Mouse (Mus musculus) lung, embryonic 16.5 days (tissue): ENCODE results near the gene Mst1r. TPM values are rescaled to one million over a fixed set of nuclear protein-coding genes. Genes with fewer than 3 reads are reported as not detected.

ENCODE experiments used
- ATAC-seq: fragments of 200-750 bp; cut with Nextera tagmentation; 2 replicates; pipeline ENCODE4 v1.8.0; 2017; ENCODE audit warnings: low read depth, mild to moderate bottlenecking, moderate library complexity
- H3K27ac ChIP-seq: fragments of 300-500 bp; sonication (generic); 2 replicates; pipeline ENCODE4 v1.5.1; 2014; ENCODE audit warnings: mild to moderate bottlenecking, control low read depth, low read length
- H3K27me3 ChIP-seq: fragments of 300-500 bp; sonication (generic); 2 replicates; pipeline ENCODE4 v1.6.1; 2014; ENCODE audit warnings: low read depth, low read length, mixed read lengths; ENCODE audit not compliant: control insufficient read depth, insufficient read depth
- H3K36me3 ChIP-seq: fragments of 300-500 bp; sonication (generic); 2 replicates; pipeline ENCODE4 v1.6.1; 2014; ENCODE audit warnings: low read length; ENCODE audit not compliant: control insufficient read depth, insufficient read depth
- H3K4me1 ChIP-seq: fragments of 300-500 bp; sonication (generic); replicated peaks from 2 replicates; pipeline ENCODE4 v1.6.1; 2014; ENCODE audit warnings: low read length, mixed read lengths; ENCODE audit not compliant: control insufficient read depth, insufficient read depth
- H3K4me2 ChIP-seq: fragments of 300-500 bp; sonication (generic); 2 replicates; pipeline ENCODE4 v1.6.1; 2014; ENCODE audit warnings: low read depth, low read length, control low read depth
- H3K4me3 ChIP-seq: fragments of 300-500 bp; sonication (generic); 2 replicates; pipeline ENCODE4 v1.5.1; 2014; ENCODE audit warnings: mild to moderate bottlenecking, low read length, control low read depth
- H3K9ac ChIP-seq: fragments of 300-500 bp; sonication (generic); 2 replicates; pipeline ENCODE4 v1.6.1; 2014; ENCODE audit warnings: low read length, control low read depth
- H3K9me3 ChIP-seq: fragments of 300-500 bp; sonication (generic); 2 replicates; pipeline ENCODE4 v1.6.1; 2016; ENCODE audit warnings: low read length; ENCODE audit not compliant: control insufficient read depth
- WGBS: fragments of 180-500 bp; shearing (Covaris S2); extraction: QIAGEN DNeasy Blood & Tissue Kit; methylation state at CpG from one replicate; pipeline ENCODE4 v1.1.7; 2014; 5-methylcytosine and 5-hydroxymethylcytosine counted together
- polyA plus RNA-seq: library from polyadenylated mRNA; unstranded; fragments of >200 nt; fragmentation: Nextera tagmentation; extraction: Ambion mirVana; gene quantifications from 2 replicates; pipeline ENCODE4 v1.2.1, GENCODE M21; 2015

Mst1r gene
- polyA plus RNA-seq, 1 experiment from 2014 or later = 6.0 TPM

DNA sequence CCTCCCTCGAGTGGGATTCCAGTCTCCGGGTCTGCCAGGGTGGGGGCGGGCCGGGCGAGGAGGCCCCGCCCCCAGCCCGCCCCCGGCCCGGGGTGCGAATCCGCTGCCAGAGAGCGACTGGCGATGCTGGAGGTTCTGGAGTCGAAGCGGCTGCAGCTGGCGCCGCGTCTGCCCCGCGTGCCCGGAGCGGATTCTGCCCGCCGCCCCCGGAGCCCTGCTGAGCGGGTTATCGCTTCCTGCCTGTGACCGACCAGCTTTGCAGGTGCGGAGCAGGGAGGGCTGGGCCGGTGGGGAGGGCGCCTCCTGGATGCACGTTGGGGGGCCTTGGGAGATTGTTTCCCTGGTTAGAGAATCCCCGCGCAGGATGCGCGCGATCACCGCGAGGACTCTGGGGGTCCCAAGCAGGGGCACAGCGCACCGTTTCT lies 29.1 kb downstream of the Mst1r start:
- Histone ChIP-seq H3K27me3 (peaks cover 5% of the 10 kb centered on the region; the same call in 1 of the 2 replicates), H3K9ac (peak overlapping the region; percentile 64)
- WGBS = 0% methylated on average over 37 of the region's 41 CpGs

DNA sequence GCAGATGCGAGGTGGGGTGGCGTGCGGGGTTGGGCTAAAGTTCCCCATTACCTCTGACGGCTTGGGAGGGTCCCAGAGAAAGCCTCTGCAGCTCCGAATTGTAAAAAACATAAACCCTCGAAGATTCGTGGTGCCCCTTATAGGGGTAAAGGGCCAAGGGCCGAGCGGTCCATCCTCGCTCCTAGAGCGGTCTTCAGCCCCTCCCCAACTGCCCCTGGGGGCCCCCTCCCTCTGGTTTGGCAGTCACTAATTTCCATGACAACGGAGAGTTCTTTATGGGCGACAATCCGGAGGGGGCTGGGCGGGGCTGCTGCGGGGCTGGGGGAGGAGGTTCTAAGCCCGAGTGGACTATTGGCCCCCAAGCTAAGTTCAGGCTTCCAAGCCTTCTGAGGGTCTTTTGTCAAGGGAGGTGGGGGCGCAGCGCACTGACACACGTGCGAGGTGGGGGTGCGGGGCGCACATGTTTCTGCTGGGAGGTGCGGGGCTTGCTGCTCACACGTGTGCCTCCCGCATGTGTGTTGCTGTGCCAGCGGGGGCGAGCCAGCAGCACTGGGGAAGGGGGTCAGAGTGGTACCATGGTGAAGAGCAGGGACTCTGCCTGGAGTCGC lies 29.6 kb downstream of the Mst1r start:
- peak; percentile 40; the same call in 1 of the 2 replicates for ATAC-seq
- Histone ChIP-seq H3K4me3 (peak overlapping the region; percentile 53), H3K36me3 (no peaks in the 10 kb centered on the region), H3K9me3 (no peaks in the 10 kb centered on the region), H3K4me2 (peak overlapping the region; percentile 93), H3K27ac (no peak overlapping the region), H3K27me3 (peaks cover 5% of the 10 kb centered on the region; the same call in 1 of the 2 replicates), H3K4me1 (peaks cover 5% of the 10 kb centered on the region; the same call in 1 of the 2 replicates), H3K9ac (peak overlapping the region; percentile 64)
- WGBS = 3% methylated on average over 29 of the region's 29 CpGs

More for the DNA sequence above, 29.1 kb downstream of the Mst1r start:
- Histone ChIP-seq H3K4me1 (peaks cover 5% of the 10 kb centered on the region; the same call in 1 of the 2 replicates), H3K4me2 (peak overlapping the region; percentile 93), H3K9me3 (no peaks in the 10 kb centered on the region), H3K36me3 (no peaks in the 10 kb centered on the region), H3K27ac (no peak overlapping the region), H3K4me3 (peak overlapping the region; percentile 53)
- ATAC-seq = peak; percentile 57

DNA sequence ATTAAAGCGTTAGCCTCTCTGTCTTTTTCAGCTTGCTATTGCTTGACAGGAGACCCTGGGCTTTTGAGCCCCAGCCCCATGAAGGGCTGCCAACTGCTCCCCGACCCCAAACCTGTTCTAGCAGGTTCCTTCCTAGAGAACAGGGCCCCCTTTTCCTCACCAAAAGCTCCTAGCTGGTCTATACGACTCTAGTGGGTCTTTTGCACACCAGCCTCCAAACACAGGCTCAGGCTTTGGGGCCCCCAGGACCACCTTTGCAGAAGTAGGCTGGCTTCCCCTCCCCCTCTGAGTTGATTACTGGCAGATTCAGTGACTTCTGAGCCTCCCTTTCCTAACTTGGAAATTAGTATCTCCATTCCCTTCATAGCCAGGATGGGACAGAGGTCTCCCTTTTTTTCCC lies 30.2 kb downstream of the Mst1r start:
- no peak for ATAC-seq
- H3K27ac ChIP-seq = no peak overlapping the region
- WGBS = 27% methylated on average over 3 of the region's 3 CpGs
- H3K4me2 ChIP-seq = peak overlapping the region; percentile 93
- no peak overlapping the region for H3K4me3 ChIP-seq
- peaks cover 5% of the 10 kb centered on the region; the same call in 1 of the 2 replicates for H3K27me3 ChIP-seq
- peaks cover 5% of the 10 kb centered on the region; the same call in 1 of the 2 replicates for H3K4me1 ChIP-seq
- H3K9ac ChIP-seq = no peak overlapping the region
- no peaks in the 10 kb centered on the region for H3K36me3 ChIP-seq
- H3K9me3 ChIP-seq = no peaks in the 10 kb centered on the region

DNA sequence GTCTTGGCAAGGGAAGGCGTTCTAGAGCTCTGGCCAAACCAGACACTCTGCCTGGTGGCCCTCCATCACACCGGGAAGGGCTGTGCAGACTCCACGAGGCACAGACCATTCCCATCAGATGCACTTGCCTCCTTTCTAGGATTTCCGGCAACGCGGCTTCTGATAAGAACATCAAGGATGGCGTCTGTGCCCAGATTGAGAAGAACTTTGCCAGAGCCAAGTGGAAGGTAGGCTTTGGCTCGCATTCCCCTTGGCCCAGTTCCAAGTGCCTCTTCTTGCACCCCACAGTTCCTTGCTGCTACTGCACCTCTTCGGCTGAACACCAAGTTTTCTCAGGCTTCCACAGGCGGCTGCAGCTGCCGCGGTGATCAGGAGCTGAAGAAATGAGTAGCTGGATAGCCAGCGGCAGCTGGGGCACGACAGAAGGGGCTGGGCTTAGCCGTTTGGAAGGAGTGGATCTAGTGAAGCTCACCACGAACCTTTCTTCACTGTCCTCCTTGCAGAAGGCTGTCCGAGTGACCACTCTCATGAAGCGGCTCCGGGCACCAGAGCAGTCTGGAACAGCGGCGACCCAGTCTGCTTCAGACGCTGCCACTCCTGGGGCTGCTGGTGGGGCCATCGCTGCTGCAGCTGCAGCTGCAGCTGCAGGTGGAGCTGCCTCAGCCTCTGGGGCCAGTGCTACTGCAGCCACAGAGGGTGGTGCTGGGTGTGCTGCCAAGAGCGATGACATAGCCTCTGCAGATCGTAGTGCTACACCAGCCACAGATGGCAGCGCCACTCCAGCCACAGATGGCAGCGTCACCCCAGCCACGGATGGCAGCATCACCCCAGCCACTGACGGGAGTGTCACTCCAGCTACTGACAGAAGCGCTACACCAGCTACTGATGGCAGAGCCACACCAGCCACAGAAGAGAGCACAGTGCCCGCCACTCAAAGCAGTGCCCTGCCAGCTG lies 40.8 kb downstream of the Mst1r start:
- no peak overlapping the region for H3K9ac ChIP-seq
- H3K4me2 ChIP-seq = no peak overlapping the region
- ATAC-seq = no peak
- H3K9me3 ChIP-seq = no peaks in the 10 kb centered on the region
- WGBS = 77% methylated on average over 31 of the region's 31 CpGs
- H3K27me3 ChIP-seq = no peaks in the 10 kb centered on the region
- no peaks in the 10 kb centered on the region for H3K36me3 ChIP-seq
- H3K27ac ChIP-seq = no peak overlapping the region
- H3K4me1 ChIP-seq = peaks cover 7% of the 10 kb centered on the region
- H3K4me3 ChIP-seq = no peak overlapping the region

DNA sequence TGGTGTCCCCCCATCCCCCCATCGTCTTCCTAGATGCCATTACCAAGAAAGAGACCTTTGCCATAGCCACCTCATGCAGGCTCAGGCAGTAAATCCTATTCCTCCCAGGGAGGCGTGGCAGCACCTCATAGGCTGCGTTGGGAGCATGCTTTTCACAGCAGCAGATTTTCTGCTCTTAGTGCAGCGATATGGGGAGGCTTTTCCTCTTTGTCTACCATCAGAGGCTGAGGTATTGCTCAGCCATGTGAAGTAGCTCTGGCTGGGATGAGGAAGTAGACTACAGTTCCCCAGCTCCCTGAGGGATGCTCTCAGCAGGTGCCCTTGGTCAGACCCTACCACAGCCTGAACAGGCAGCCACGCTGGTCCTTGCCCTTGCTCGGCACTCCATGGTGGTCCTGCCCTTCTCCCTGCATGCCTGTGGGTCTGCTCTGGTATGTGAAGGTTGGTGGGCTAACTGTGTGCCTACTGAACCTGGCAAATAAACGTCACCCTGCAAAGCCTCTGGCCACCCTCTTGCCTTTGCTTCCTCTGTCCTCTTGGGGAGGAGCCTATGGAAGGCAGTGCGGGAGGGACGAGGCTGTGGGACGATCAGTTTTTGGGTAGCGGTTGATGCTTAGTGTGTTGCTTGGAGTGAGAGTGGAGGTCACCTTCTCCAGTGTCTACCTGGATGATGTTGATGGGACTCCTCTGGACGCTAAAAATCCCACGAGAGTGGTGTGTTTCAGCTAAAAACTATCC lies 42.7 kb downstream of the Mst1r start:
- Histone ChIP-seq H3K9ac (no peak overlapping the region), H3K36me3 (no peaks in the 10 kb centered on the region), H3K27me3 (no peaks in the 10 kb centered on the region), H3K9me3 (no peaks in the 10 kb centered on the region), H3K27ac (no peak overlapping the region), H3K4me1 (peaks cover 7% of the 10 kb centered on the region), H3K4me3 (no peak overlapping the region), H3K4me2 (no peak overlapping the region)
- 73% methylated on average over 13 of the region's 13 CpGs for WGBS
- no peak for ATAC-seq

DNA sequence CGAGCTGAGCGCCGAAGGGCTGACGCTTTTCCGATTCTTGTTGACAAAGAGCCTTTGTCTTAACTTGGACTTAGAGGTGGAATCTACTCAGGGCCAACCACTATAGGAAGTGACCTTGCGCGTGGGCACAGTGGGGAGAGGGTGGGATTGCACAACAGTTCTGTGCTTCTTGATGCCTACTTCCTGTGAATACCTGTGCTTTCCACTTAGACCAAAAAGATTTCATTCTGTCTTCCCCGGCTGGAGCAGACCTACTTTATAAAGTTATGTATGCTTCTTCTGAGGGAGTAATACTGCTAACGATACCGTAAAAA lies 43.2 kb downstream of the Mst1r start, which contains the start of gene Traip:
TSS of gene Traip (plus strand) at position 215 of the 314 bp plus-strand sequence.
- peaks cover 7% of the 10 kb centered on the region for H3K4me1 ChIP-seq
- ATAC-seq = no peak
- whole genome bisulfite sequencing = 85% methylated on average over 10 of the region's 10 CpGs

DNA sequence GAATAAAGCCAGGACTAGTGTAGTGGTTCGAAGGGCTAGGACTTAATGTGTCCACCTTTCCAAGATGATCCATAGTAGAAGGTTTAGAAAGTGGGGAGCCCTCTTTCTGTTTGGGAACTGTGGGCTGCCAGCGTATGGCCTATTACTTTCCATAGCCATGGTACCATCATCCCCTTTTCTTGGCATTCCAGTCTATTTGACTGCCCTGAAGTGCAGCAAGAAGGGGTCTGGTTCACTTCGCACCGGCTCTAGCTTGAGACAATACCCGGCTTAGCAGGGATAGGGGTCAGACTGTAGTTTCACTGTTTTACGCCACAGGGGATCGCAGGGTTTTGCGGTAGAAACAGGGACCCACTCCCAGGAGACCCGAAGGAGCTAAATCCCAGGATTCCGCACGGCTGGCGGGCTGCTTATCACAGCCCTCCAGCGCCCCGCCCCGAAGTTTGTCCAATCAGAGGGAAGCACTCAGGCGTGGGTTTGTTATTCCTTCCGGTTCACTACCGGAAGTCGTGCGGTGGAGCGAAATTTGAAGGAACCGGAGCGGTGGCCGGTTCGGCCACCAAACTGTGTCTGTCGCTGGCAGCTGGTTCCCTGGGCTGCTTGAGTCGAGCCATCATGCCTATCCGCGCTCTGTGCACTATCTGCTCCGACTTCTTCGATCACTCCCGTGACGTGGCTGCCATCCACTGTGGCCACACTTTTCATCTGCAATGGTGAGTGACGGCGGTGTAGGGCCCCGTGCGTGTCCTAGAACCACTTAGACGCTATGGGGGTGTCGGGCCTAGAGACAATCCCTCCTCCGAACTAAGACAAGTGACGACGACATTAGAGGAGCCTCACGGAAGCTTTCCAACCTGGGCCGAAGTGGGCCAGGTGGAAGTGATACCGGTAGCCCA lies 44.0 kb downstream of the Mst1r start:
- peak overlapping the region; percentile 80 for H3K27ac ChIP-seq
- H3K9me3 ChIP-seq = no peaks in the 10 kb centered on the region
- WGBS = 9% methylated on average over 45 of the region's 45 CpGs
- H3K36me3 ChIP-seq = no peaks in the 10 kb centered on the region
- peaks cover 7% of the 10 kb centered on the region for H3K4me1 ChIP-seq
- peak; percentile 97 for ATAC-seq
- H3K27me3 ChIP-seq = no peaks in the 10 kb centered on the region
- peak overlapping the region; percentile 84 for H3K9ac ChIP-seq
- peak overlapping the region; percentile 77 for H3K4me3 ChIP-seq
- peak overlapping the region; percentile 85 for H3K4me2 ChIP-seq

More for the DNA sequence above, 43.2 kb downstream of the Mst1r start, which contains the start of gene Traip:
- Histone ChIP-seq H3K36me3 (no peaks in the 10 kb centered on the region), H3K9me3 (no peaks in the 10 kb centered on the region), H3K27me3 (no peaks in the 10 kb centered on the region), H3K4me3 (peak within 1 kb of the TSS; percentile 77), H3K27ac (peak within 1 kb of the TSS; percentile 80), H3K4me2 (peak within 1 kb of the TSS; percentile 85), H3K9ac (peak within 1 kb of the TSS; percentile 84)

DNA sequence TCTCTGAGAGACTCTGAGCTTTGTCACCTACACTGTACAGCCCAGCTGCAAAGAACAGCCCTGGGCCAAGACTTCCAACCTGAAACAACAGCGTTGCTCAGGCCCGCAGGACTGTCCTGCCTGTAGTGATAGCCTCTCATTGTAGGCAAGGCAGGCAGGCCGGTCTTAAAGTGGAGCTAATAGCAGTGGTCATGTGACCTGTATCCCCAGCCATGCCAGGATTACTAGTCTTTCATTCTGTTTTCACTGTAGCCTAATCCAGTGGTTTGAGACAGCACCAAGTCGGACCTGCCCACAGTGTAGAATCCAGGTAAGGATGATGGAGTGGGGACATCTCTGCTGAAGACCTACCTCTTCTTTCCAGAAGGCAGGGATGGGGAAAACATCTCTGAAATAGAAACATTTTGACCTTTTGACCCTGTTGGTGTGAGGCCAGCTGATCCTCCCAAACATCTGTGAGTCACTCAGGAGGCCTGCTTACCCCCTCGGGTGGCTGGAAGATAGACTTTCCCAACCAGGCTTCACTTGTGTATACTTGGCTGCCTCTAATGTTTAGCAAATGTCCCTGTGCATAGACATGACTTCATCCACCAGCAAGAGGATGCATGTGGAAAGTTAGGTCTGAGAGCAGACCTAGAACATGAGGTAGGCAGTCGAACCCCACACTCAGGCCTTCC lies 49.1 kb downstream of the Mst1r start:
- no peak for ATAC-seq
- Histone ChIP-seq H3K9me3 (no peaks in the 10 kb centered on the region), H3K4me2 (no peak overlapping the region), H3K4me3 (no peak overlapping the region), H3K4me1 (peaks cover 7% of the 10 kb centered on the region), H3K36me3 (peaks cover 12% of the 10 kb centered on the region), H3K27me3 (no peaks in the 10 kb centered on the region), H3K27ac (no peak overlapping the region), H3K9ac (no peak overlapping the region)
- 74% methylated on average over 6 of the region's 6 CpGs for WGBS
